In the genomic region with DNA sequence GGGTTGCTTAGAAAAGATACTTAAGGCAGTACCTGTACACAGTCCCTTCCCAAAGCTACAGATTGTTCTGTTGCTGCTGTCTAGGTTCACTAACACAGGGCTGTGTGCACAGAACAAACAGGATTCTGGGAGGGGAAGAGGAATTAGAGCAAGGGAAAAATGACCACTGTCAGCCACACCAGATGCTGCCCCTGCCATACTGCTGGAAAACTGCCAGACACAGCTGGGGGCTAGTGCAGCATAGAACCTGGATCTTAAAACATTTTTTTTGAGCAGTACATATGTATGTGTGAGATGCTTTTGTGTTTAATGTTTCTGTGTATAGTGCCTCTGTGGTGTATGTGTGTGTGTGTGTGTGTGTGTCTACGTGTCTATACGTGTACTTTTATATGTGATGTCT, we compare ENCODE assay signal across 27 mouse cellular contexts.
"Had no signal": no experiment of that assay in that cellular context is flagged by ENCODE, and none has a peak within 500 bp of the region (broad histone marks: within the 10 kb centered on the region; RNA-seq: fewer than 3 reads in every experiment).

No protein-coding gene starts in this region.

- H3K36me3 ChIP-seq: embryonic facial prominence, embryonic 10.5 days; embryonic facial prominence, embryonic 12.5 days; embryonic facial prominence, embryonic 13.5 days; embryonic facial prominence, embryonic 15.5 days; forebrain, embryonic 10.5 days; forebrain, embryonic 12.5 days; forebrain, embryonic 15.5 days had no signal

- H3K27ac ChIP-seq: embryonic facial prominence, embryonic 10.5 days; embryonic facial prominence, embryonic 12.5 days; embryonic facial prominence, embryonic 13.5 days; embryonic facial prominence, embryonic 15.5 days; forebrain, embryonic 10.5 days; forebrain, embryonic 12.5 days; forebrain, embryonic 13.5 days; gastrocnemius, adult 2 months; heart, adult 2 months had no signal

- H3K4me3 ChIP-seq: embryonic facial prominence, embryonic 10.5 days; embryonic facial prominence, embryonic 12.5 days; embryonic facial prominence, embryonic 13.5 days; embryonic facial prominence, embryonic 15.5 days; erythroblast, embryonic 14.5 days; forebrain, embryonic 10.5 days; forebrain, embryonic 12.5 days; forebrain, embryonic 13.5 days; forebrain, embryonic 15.5 days; gastrocnemius, adult 2 months; heart, adult 2 months had no signal

- H3K27me3 ChIP-seq: embryonic facial prominence, embryonic 12.5 days; embryonic facial prominence, embryonic 13.5 days; embryonic facial prominence, embryonic 15.5 days; forebrain, embryonic 12.5 days; forebrain, embryonic 13.5 days; forebrain, embryonic 15.5 days had no signal

- H3K9me3 ChIP-seq: embryonic facial prominence, embryonic 10.5 days; embryonic facial prominence, embryonic 12.5 days; embryonic facial prominence, embryonic 13.5 days; embryonic facial prominence, embryonic 15.5 days; forebrain, embryonic 10.5 days; forebrain, embryonic 12.5 days; forebrain, embryonic 13.5 days; forebrain, embryonic 15.5 days had no signal

- H3K4me1 ChIP-seq: embryonic facial prominence, embryonic 15.5 days had no signal

- H3K9ac ChIP-seq: embryonic facial prominence, embryonic 12.5 days; embryonic facial prominence, embryonic 13.5 days; embryonic facial prominence, embryonic 15.5 days; forebrain, embryonic 12.5 days; forebrain, embryonic 13.5 days; forebrain, embryonic 15.5 days; forebrain, postnatal 0 days had no signal

- H3K4me2 ChIP-seq: embryonic facial prominence, embryonic 12.5 days; embryonic facial prominence, embryonic 13.5 days; embryonic facial prominence, embryonic 15.5 days; forebrain, embryonic 12.5 days; forebrain, embryonic 13.5 days; forebrain, embryonic 15.5 days had no signal

- ATAC-seq: forebrain, embryonic 13.5 days; forebrain, embryonic 14.5 days; forebrain, embryonic 15.5 days; forebrain, embryonic 16.5 days; forebrain, postnatal 0 days had no signal

- DNase-seq: cerebellum, adult 18-20 months; cerebellum, adult 2 months; cerebellum, adult 8-10 months; cerebellum, adult 9-10 months; cerebellum, postnatal 25 days; cerebellum, postnatal 36 days; embryo, embryonic 11 days; forebrain, postnatal 0 days; gastrocnemius, adult 2 months; gastrocnemius, postnatal 10 days; gastrocnemius, postnatal 14 days; gastrocnemius, postnatal 25 days; gastrocnemius, postnatal 36 days; heart, adult 11 months; heart, adult 18-20 months; heart, adult 2 months had no signal
